Mouse (Mus musculus) MEL (cell line): ENCODE results near the gene Tmem206. TPM values are rescaled to one million over a fixed set of nuclear protein-coding genes. Genes with fewer than 3 reads are reported as not detected.

Source experiments
- DNase-seq: peaks from one replicate; pipeline ENCODE4 v3.0.0; 2011; ENCODE audit warnings: low read depth, low spot score
- H3K27ac ChIP-seq: 2 replicates; pipeline ENCODE4 v1.5.1; 2012; ENCODE audit warnings: low read depth, mild to moderate bottlenecking, control low read depth, low read length, moderate library complexity; ENCODE audit not compliant: control insufficient read depth
- H3K27me3 ChIP-seq, 2 experiments: fragments of 150-350 bp in 1 of 2; sonication (generic) in 1 of 2; 2 replicates each; pipeline ENCODE4 v1.6.1; 2012; ENCODE audit warnings: low read length in 2 of 2, mild to moderate bottlenecking in 2 of 2, improper control_type of control experiment in 1 of 2, moderate library complexity in 1 of 2; ENCODE audit not compliant: insufficient read depth in 2 of 2, control insufficient read depth in 1 of 2
- H3K36me3 ChIP-seq, 2 experiments: 2 replicates each; pipeline ENCODE4 v1.6.1; 2012 to 2014; ENCODE audit warnings: low read length in 2 of 2, improper control_type of control experiment in 1 of 2, inconsistent platforms in 1 of 2, mild to moderate bottlenecking in 1 of 2; ENCODE audit not compliant: insufficient read depth in 2 of 2, control insufficient read depth in 1 of 2
- H3K4me1 ChIP-seq, 2 experiments: fragments of 150-350 bp in 1 of 2; sonication (generic) in 1 of 2; 2 replicates each; pipeline ENCODE4 v1.6.1; 2012; ENCODE audit warnings: low read length in 2 of 2, improper control_type of control experiment in 1 of 2, mild to moderate bottlenecking in 1 of 2; ENCODE audit not compliant: insufficient read depth in 2 of 2, control insufficient read depth in 1 of 2
- H3K4me3 ChIP-seq, 2 experiments: fragments of 150-350 bp in 1 of 2; sonication (generic) in 1 of 2; 2 replicates each; pipeline ENCODE4 v1.5.1; 2012; ENCODE audit warnings: low read depth in 2 of 2, low read length in 2 of 2, mild to moderate bottlenecking in 2 of 2, moderate library complexity in 2 of 2, control low read depth in 1 of 2, improper control_type of control experiment in 1 of 2; ENCODE audit not compliant: control insufficient read depth in 1 of 2, insufficient read depth in 1 of 2
- H3K79me2 ChIP-seq: 2 replicates; pipeline ENCODE4 v1.6.1; 2012; ENCODE audit warnings: mild to moderate bottlenecking, low read length, moderate library complexity; ENCODE audit not compliant: control insufficient read depth, poor library complexity, insufficient read depth
- H3K9ac ChIP-seq: 2 replicates; pipeline ENCODE4 v1.6.1; 2012; ENCODE audit warnings: low read depth, mild to moderate bottlenecking, control low read depth, low read length, moderate library complexity; ENCODE audit not compliant: control insufficient read depth, poor library complexity, severe bottlenecking
- H3K9me3 ChIP-seq: fragments of 150-350 bp; sonication (generic); replicated peaks from 2 replicates; pipeline ENCODE4 v1.6.1; 2012; ENCODE audit warnings: mild to moderate bottlenecking, low read length, improper control_type of control experiment, moderate library complexity; ENCODE audit not compliant: insufficient read depth
- BHLHE40 ChIP-seq: IDR thresholded peaks from 2 replicates; pipeline ENCODE4 v1.6.1; 2012; ENCODE audit warnings: low read depth, mild to moderate bottlenecking, inconsistent platforms, low read length, improper control_type of control experiment, borderline replicate concordance
- CHD1 ChIP-seq: IDR thresholded peaks from 2 replicates; pipeline ENCODE4 v1.6.1; 2012; ENCODE audit warnings: low read depth, mild to moderate bottlenecking, inconsistent platforms, low read length, improper control_type of control experiment
- CHD2 ChIP-seq: IDR thresholded peaks from 2 replicates; pipeline ENCODE4 v1.6.1; 2011; ENCODE audit warnings: low read length, improper control_type of control experiment
- CTCF ChIP-seq, 3 experiments: IDR thresholded peaks in 2 of 3; conservative IDR thresholded peaks in 1 of 3; 2 replicates each; pipeline ENCODE4 v1.5.1; 2011 to 2012; ENCODE audit warnings: low read length in 3 of 3, low read depth in 2 of 3, mild to moderate bottlenecking in 2 of 3, improper control_type of control experiment in 1 of 3, inconsistent platforms in 1 of 3, mixed read lengths in 1 of 3, moderate library complexity in 1 of 3; ENCODE audit not compliant: control insufficient read depth in 1 of 3, insufficient read depth in 1 of 3, poor library complexity in 1 of 3, severe bottlenecking in 1 of 3
- E2F4 ChIP-seq: IDR thresholded peaks from 2 replicates; pipeline ENCODE4 v1.6.1; 2011; ENCODE audit warnings: low read depth, low read length, improper control_type of control experiment, borderline replicate concordance
- ELF1 ChIP-seq: IDR thresholded peaks from 2 replicates; pipeline ENCODE4 v1.6.1; 2014; ENCODE audit warnings: low read depth, mild to moderate bottlenecking, inconsistent platforms, low read length, improper control_type of control experiment, moderate library complexity
- ETS1 ChIP-seq: IDR thresholded peaks from 2 replicates; pipeline ENCODE4 v1.6.1; 2012; ENCODE audit warnings: low read depth, mild to moderate bottlenecking, inconsistent platforms, low read length, improper control_type of control experiment, moderate library complexity
- GATA1 ChIP-seq: IDR thresholded peaks from 2 replicates; pipeline ENCODE4 v1.6.1; 2011; ENCODE audit warnings: low read depth, low read length, improper control_type of control experiment
- HCFC1 ChIP-seq: IDR thresholded peaks from 2 replicates; pipeline ENCODE4 v1.6.1; 2012; ENCODE audit warnings: low read depth, mild to moderate bottlenecking, inconsistent platforms, low read length, improper control_type of control experiment, moderate library complexity
- JUND ChIP-seq: IDR thresholded peaks from 2 replicates; pipeline ENCODE4 v1.6.1; 2011; ENCODE audit warnings: low read depth, mild to moderate bottlenecking, improper control_type of control experiment, low read length
- KAT2A ChIP-seq: conservative IDR thresholded peaks from 2 replicates; pipeline ENCODE4 v1.6.1; 2012; ENCODE audit warnings: low read depth, low read length, improper control_type of control experiment, inconsistent platforms
- MAFK ChIP-seq: IDR thresholded peaks from 2 replicates; pipeline ENCODE4 v1.6.1; 2011; ENCODE audit warnings: low read depth, mild to moderate bottlenecking, low read length, improper control_type of control experiment, borderline replicate concordance
- MAX ChIP-seq: IDR thresholded peaks from 2 replicates; pipeline ENCODE4 v1.6.1; 2011; ENCODE audit warnings: low read length, improper control_type of control experiment
- MAZ ChIP-seq: IDR thresholded peaks from 2 replicates; pipeline ENCODE4 v1.6.1; 2012; ENCODE audit warnings: low read depth, mild to moderate bottlenecking, inconsistent platforms, low read length, improper control_type of control experiment
- MEF2A ChIP-seq: IDR thresholded peaks from 2 replicates; pipeline ENCODE4 v1.6.1; 2014; ENCODE audit warnings: low read depth, mild to moderate bottlenecking, inconsistent platforms, low read length, improper control_type of control experiment; ENCODE audit not compliant: poor library complexity, insufficient replicate concordance, severe bottlenecking; ENCODE audit errors: extremely low read depth
- MXI1 ChIP-seq: IDR thresholded peaks from 2 replicates; pipeline ENCODE4 v1.6.1; 2011; ENCODE audit warnings: mild to moderate bottlenecking, low read depth, low read length, improper control_type of control experiment
- MYB ChIP-seq: IDR thresholded peaks from 2 replicates; pipeline ENCODE4 v1.6.1; 2011; ENCODE audit warnings: mild to moderate bottlenecking, low read depth, low read length, improper control_type of control experiment
- MYC ChIP-seq: IDR thresholded peaks from 2 replicates; pipeline ENCODE4 v1.6.1; 2011; ENCODE audit warnings: low read depth, mild to moderate bottlenecking, low read length, improper control_type of control experiment, moderate library complexity
- NELFE ChIP-seq: IDR thresholded peaks from 2 replicates; pipeline ENCODE4 v1.6.1; 2011; ENCODE audit warnings: low read depth, low read length, improper control_type of control experiment
- NRF1 ChIP-seq: IDR thresholded peaks from 2 replicates; pipeline ENCODE4 v1.6.1; 2014; ENCODE audit warnings: low read depth, mild to moderate bottlenecking, inconsistent platforms, low read length, improper control_type of control experiment, moderate library complexity; ENCODE audit not compliant: poor library complexity, insufficient read depth, severe bottlenecking
- POLR2A ChIP-seq, 2 experiments: IDR thresholded peaks; 2 replicates each; pipeline ENCODE4 v1.6.1; 2011 to 2012; ENCODE audit warnings: low read length in 2 of 2, mild to moderate bottlenecking in 2 of 2, control low read depth in 1 of 2, improper control_type of control experiment in 1 of 2, low read depth in 1 of 2, moderate library complexity in 1 of 2; ENCODE audit not compliant: control insufficient read depth in 1 of 2, insufficient read depth in 1 of 2, poor library complexity in 1 of 2
- POLR2AphosphoS2 ChIP-seq: IDR thresholded peaks from 2 replicates; pipeline ENCODE4 v1.6.1; 2011; ENCODE audit warnings: low read length, improper control_type of control experiment
- RAD21 ChIP-seq: IDR thresholded peaks from 2 replicates; pipeline ENCODE4 v1.6.1; 2011; ENCODE audit warnings: mild to moderate bottlenecking, low read depth, low read length, improper control_type of control experiment
- RCOR1 ChIP-seq: IDR thresholded peaks from 2 replicates; pipeline ENCODE4 v1.6.1; 2012; ENCODE audit warnings: low read depth, mild to moderate bottlenecking, inconsistent platforms, low read length, improper control_type of control experiment
- SIN3A ChIP-seq: IDR thresholded peaks from 2 replicates; pipeline ENCODE4 v1.6.1; 2012; ENCODE audit warnings: low read length, improper control_type of control experiment, inconsistent platforms
- SMC3 ChIP-seq: IDR thresholded peaks from 2 replicates; pipeline ENCODE4 v1.6.1; 2011; ENCODE audit warnings: low read depth, low read length, improper control_type of control experiment
- TAL1 ChIP-seq: IDR thresholded peaks from 2 replicates; pipeline ENCODE4 v1.6.1; 2012; ENCODE audit warnings: mild to moderate bottlenecking, inconsistent platforms, low read length, moderate library complexity, mixed read lengths
- TCF12 ChIP-seq: IDR thresholded peaks from 2 replicates; pipeline ENCODE4 v1.6.1; 2014; ENCODE audit warnings: low read depth, mild to moderate bottlenecking, inconsistent platforms, low read length, improper control_type of control experiment, moderate library complexity
- UBTF ChIP-seq: IDR thresholded peaks from 2 replicates; pipeline ENCODE4 v1.6.1; 2012; ENCODE audit warnings: low read depth, mild to moderate bottlenecking, inconsistent platforms, low read length, improper control_type of control experiment, moderate library complexity, borderline replicate concordance; ENCODE audit not compliant: insufficient read depth
- USF1 ChIP-seq: IDR thresholded peaks from 2 replicates; pipeline ENCODE4 v1.6.1; 2014; ENCODE audit warnings: low read depth, mild to moderate bottlenecking, inconsistent platforms, low read length, improper control_type of control experiment, moderate library complexity
- USF2 ChIP-seq, 2 experiments: IDR thresholded peaks; 2 replicates each; pipeline ENCODE4 v1.6.1; 2011 to 2012; ENCODE audit warnings: improper control_type of control experiment in 2 of 2, low read length in 2 of 2, borderline replicate concordance in 1 of 2, inconsistent platforms in 1 of 2, low read depth in 1 of 2, mild to moderate bottlenecking in 1 of 2; ENCODE audit not compliant: insufficient read depth in 1 of 2
- ZC3H11A ChIP-seq: IDR thresholded peaks from 2 replicates; pipeline ENCODE4 v1.6.1; 2012; ENCODE audit warnings: low read depth, mild to moderate bottlenecking, inconsistent platforms, low read length, improper control_type of control experiment
- ZKSCAN1 ChIP-seq: IDR thresholded peaks from 2 replicates; pipeline ENCODE4 v1.6.1; 2012; ENCODE audit warnings: low read depth, mild to moderate bottlenecking, inconsistent platforms, low read length, improper control_type of control experiment, moderate library complexity
- ZMIZ1 ChIP-seq: IDR thresholded peaks from 2 replicates; pipeline ENCODE4 v1.6.1; 2012; ENCODE audit warnings: low read depth, mild to moderate bottlenecking, inconsistent platforms, low read length, improper control_type of control experiment, moderate library complexity
- ZNF384 ChIP-seq: IDR thresholded peaks from 2 replicates; pipeline ENCODE4 v1.6.1; 2012; ENCODE audit warnings: low read depth, mild to moderate bottlenecking, inconsistent platforms, low read length, improper control_type of control experiment
- polyA plus RNA-seq, 2 experiments: library from polyadenylated mRNA; stranded (reverse) in 1 of 2; unstranded in 1 of 2; fragments of >175 nt in 1 of 2; fragments of >200 nt in 1 of 2; gene quantifications; 2 replicates each; pipeline versions ENCODE4 v1.2.1 to v1.2.4; 2012; ENCODE audit warnings: low replicate concordance in 2 of 2, low read depth in 1 of 2; ENCODE audit not compliant: insufficient read length in 2 of 2, insufficient read depth in 1 of 2, missing spikeins in 1 of 2
- total RNA-seq: library from RNA; depleted of rRNA; stranded (reverse); fragments of 300-350 nt; gene quantifications from 2 replicates; pipeline ENCODE4 v1.2.3, GENCODE M21; 2012

The Tmem206 gene
- total and polyA plus RNA-seq, 3 experiments: 14.3 to 16.2 TPM; not detected in 1

DNA sequence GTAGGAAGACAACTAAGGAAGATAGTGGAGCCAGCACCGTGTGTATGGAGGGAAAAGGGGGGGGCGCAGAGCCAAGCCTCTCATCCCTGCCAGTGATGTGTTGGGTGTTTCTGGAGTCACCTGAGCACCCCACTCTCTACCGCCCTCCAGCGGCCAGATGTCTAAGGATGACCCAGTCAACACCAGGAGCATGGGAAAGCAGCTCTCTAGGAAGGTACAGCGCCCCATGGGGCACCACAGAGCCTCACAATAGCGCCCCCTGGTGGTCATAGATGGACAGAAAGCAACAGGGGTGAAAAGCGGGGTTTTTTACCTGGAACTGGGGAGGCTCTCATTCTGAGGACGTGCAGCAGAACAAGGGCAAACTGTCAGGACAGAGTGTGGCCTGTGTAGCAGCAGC is 37.0 kb upstream of the Tmem206 start:
- no peak overlapping the region for H3K9ac ChIP-seq
- TF ChIP-seq CHD2: no peak
- peak; percentile 76 for TF ChIP-seq ZC3H11A
- peak; percentile 80 for TF ChIP-seq RAD21
- no peak for TF ChIP-seq JUND
- TF ChIP-seq TAL1: no peak
- TF ChIP-seq GATA1: no peak
- no peak for TF ChIP-seq SIN3A
- peak; percentile 94 for TF ChIP-seq SMC3
- TF ChIP-seq ETS1: no peak
- TF ChIP-seq MAX: no peak
- TF ChIP-seq NRF1: no peak
- no peak for TF ChIP-seq UBTF
- no peak for TF ChIP-seq E2F4
- no peak for TF ChIP-seq POLR2AphosphoS2
- no peak for TF ChIP-seq USF2 (IDR thresholded peaks at IDR 0.05; ENCODE audit: borderline replicate concordance in 1 of 2, insufficient read depth in 1 of 2, low read depth in 1 of 2, low read length in 2 of 2)
- TF ChIP-seq NELFE: no peak
- no peak for TF ChIP-seq CHD1
- TF ChIP-seq RCOR1: no peak
- TF ChIP-seq BHLHE40: no peak
- peak; percentile 57; the same call in 1 of the 2 replicates for TF ChIP-seq MAZ
- TF ChIP-seq MYB: no peak
- 0 out of 2 replicates have a peak, but pooled peaks have one; percentile 39 for TF ChIP-seq MXI1
- peak in 2 of 3 experiments; percentile 82 to 85 for TF ChIP-seq CTCF (IDR thresholded peaks at IDR 0.05 in 2 of 3, conservative IDR thresholded peaks at IDR 0.05 in 1 of 3; ENCODE audit: control insufficient read depth in 1 of 3, insufficient read depth in 1 of 3, low read depth in 2 of 3, low read length in 3 of 3, poor library complexity in 1 of 3, severe bottlenecking in 1 of 3)
- no peak for TF ChIP-seq ZKSCAN1
- no peak for TF ChIP-seq KAT2A
- peak; percentile 61; the same call in 1 of the 2 replicates for TF ChIP-seq MYC
- TF ChIP-seq HCFC1: no peak
- TF ChIP-seq ELF1: no peak
- peak; percentile 56; the same call in 1 of the 2 replicates for TF ChIP-seq USF1
- TF ChIP-seq ZMIZ1: no peak
- TF ChIP-seq POLR2A (IDR thresholded peaks at IDR 0.05; ENCODE audit: control insufficient read depth in 1 of 2, insufficient read depth in 1 of 2, low read depth in 1 of 2, low read length in 2 of 2, poor library complexity in 1 of 2): no peak
- peak; percentile 26; the same call in 1 of the 2 replicates for TF ChIP-seq TCF12
- no peak for TF ChIP-seq MAFK
- no peak for TF ChIP-seq MEF2A
- TF ChIP-seq ZNF384: no peak
- TF ChIP-seq, all 39 proteins: peak for 9
- Histone ChIP-seq H3K27ac (no peak overlapping the region), H3K27me3 (no peaks in the 10 kb centered on the region), H3K79me2 (no peaks in the 10 kb centered on the region), H3K4me3 (no peak overlapping the region), H3K4me1 (no peaks in the 10 kb centered on the region), H3K36me3 (no peaks in the 10 kb centered on the region), H3K9me3 (no peaks in the 10 kb centered on the region)
- peak; percentile 82 for DNase-seq
